Mouse (Mus musculus): ENCODE measurements at regions not wholly inside any gene's neighbourhood (a gene's known extent, or its start where the extent isn't known, plus 50 kb on each side); places are given as distances from the start of the nearest gene placed in this dataset.

GRCm38 (mm10) chr5:142340205-142341025 is 60.9 kb upstream of the Foxk1 start:
- Histone ChIP-seq H3K9me3 (ENCODE audit: low read length) (peaks cover 19% of the 10 kb centered on the region), H3K27me3 (ENCODE audit: insufficient read depth, low read length) (peaks cover 3% of the 10 kb centered on the region; the same call in 1 of the 2 replicates), H3K4me3 (replicated peaks; ENCODE audit: low read length) (no peak overlapping the region), H3K36me3 (ENCODE audit: insufficient read depth, low read length) (no peaks in the 10 kb centered on the region), H3K4me1 (replicated peaks; ENCODE audit: low read depth, low read length) (peaks cover 6% of the 10 kb centered on the region)
- TF ChIP-seq POU5F1 (IDR thresholded peaks at IDR 0.05; ENCODE audit: borderline replicate concordance, low read length) (no peak), CTCF (conservative IDR thresholded peaks at IDR 0.05; ENCODE audit: low read length) (no peak), NANOG (IDR thresholded peaks at IDR 0.05; ENCODE audit: borderline replicate concordance, low read length) (no peak)

GRCm38 (mm10) chr5:142341026-142341432 is 60.3 kb upstream of the Foxk1 start:
- no peaks in the 10 kb centered on the region for H3K36me3 ChIP-seq (ENCODE audit: insufficient read depth, low read length)
- H3K9me3 ChIP-seq (ENCODE audit: low read length) = peaks cover 19% of the 10 kb centered on the region
- peaks cover 6% of the 10 kb centered on the region for H3K4me1 ChIP-seq (replicated peaks; ENCODE audit: low read depth, low read length)
- TF ChIP-seq CTCF (conservative IDR thresholded peaks at IDR 0.05; ENCODE audit: low read length) = no peak
- no peak for TF ChIP-seq NANOG (IDR thresholded peaks at IDR 0.05; ENCODE audit: borderline replicate concordance, low read length)
- no peak for TF ChIP-seq POU5F1 (IDR thresholded peaks at IDR 0.05; ENCODE audit: borderline replicate concordance, low read length)
- peaks cover 3% of the 10 kb centered on the region; the same call in 1 of the 2 replicates for H3K27me3 ChIP-seq (ENCODE audit: insufficient read depth, low read length)
- no peak overlapping the region for H3K4me3 ChIP-seq (replicated peaks; ENCODE audit: low read length)

GRCm38 (mm10) chr5:142346454-142346853 is 54.8 kb upstream of the Foxk1 start:
- peaks cover 4% of the 10 kb centered on the region; the same call in 1 of the 2 replicates for H3K4me1 ChIP-seq (replicated peaks; ENCODE audit: low read depth, low read length)
- H3K9me3 ChIP-seq (ENCODE audit: low read length) = peaks cover 9% of the 10 kb centered on the region
- TF ChIP-seq NANOG (IDR thresholded peaks at IDR 0.05; ENCODE audit: borderline replicate concordance, low read length) (no peak), CTCF (conservative IDR thresholded peaks at IDR 0.05; ENCODE audit: low read length) (no peak), POU5F1 (IDR thresholded peaks at IDR 0.05; ENCODE audit: borderline replicate concordance, low read length) (no peak)
- no peak overlapping the region for H3K4me3 ChIP-seq (replicated peaks; ENCODE audit: low read length)
- no peaks in the 10 kb centered on the region for H3K27me3 ChIP-seq (ENCODE audit: insufficient read depth, low read length)
- H3K36me3 ChIP-seq (ENCODE audit: insufficient read depth, low read length) = no peaks in the 10 kb centered on the region

- no peaks in the 10 kb centered on the region for H3K27me3 ChIP-seq (ENCODE audit: insufficient read depth, low read length)
- no peak overlapping the region for H3K4me3 ChIP-seq (replicated peaks; ENCODE audit: low read length)
- peaks cover 22% of the 10 kb centered on the region for H3K4me1 ChIP-seq (replicated peaks; ENCODE audit: low read depth, low read length)
- H3K36me3 ChIP-seq (ENCODE audit: insufficient read depth, low read length) = no peaks in the 10 kb centered on the region
- no peak for TF ChIP-seq NANOG (IDR thresholded peaks at IDR 0.05; ENCODE audit: borderline replicate concordance, low read length)
- no peak for TF ChIP-seq POU5F1 (IDR thresholded peaks at IDR 0.05; ENCODE audit: borderline replicate concordance, low read length)
- TF ChIP-seq CTCF (conservative IDR thresholded peaks at IDR 0.05; ENCODE audit: low read length) = peak; percentile 60
- peaks cover 10% of the 10 kb centered on the region for H3K9me3 ChIP-seq (ENCODE audit: low read length)
Measured at GRCm38 (mm10) chr5:142350574-142350973, 50.7 kb upstream of the Foxk1 start.

Data from E14TG2a.4 (cell line).